Mouse (Mus musculus) ES-E14 (cell line): ENCODE results near the gene Supt20.

Source experiments
- CHD2 ChIP-seq: IDR thresholded peaks from 2 replicates; pipeline ENCODE4 v1.6.1; 2014; ENCODE audit warnings: mild to moderate bottlenecking, low read depth, low read length, inconsistent platforms
- HCFC1 ChIP-seq: IDR thresholded peaks from 2 replicates; pipeline ENCODE4 v1.6.1; 2012; ENCODE audit warnings: low read length, inconsistent platforms, borderline replicate concordance; ENCODE audit not compliant: insufficient read depth
- MAFK ChIP-seq: IDR thresholded peaks from 2 replicates; pipeline ENCODE4 v1.6.1; 2014; ENCODE audit warnings: mild to moderate bottlenecking, low read depth, low read length, inconsistent platforms; ENCODE audit not compliant: insufficient read depth
- ZC3H11A ChIP-seq: IDR thresholded peaks from 2 replicates; pipeline ENCODE4 v1.6.1; 2012; ENCODE audit warnings: low read depth, mild to moderate bottlenecking, inconsistent platforms, low read length, borderline replicate concordance
- ZNF384 ChIP-seq: IDR thresholded peaks from 2 replicates; pipeline ENCODE4 v1.6.1; 2012; ENCODE audit warnings: low read depth, low read length, inconsistent platforms

GRCm38 (mm10) chr3:54723741-54724500 is 31.3 kb downstream of the Supt20 start:
- no peak for TF ChIP-seq ZC3H11A
- TF ChIP-seq ZNF384 = no peak
- no peak for TF ChIP-seq MAFK
- TF ChIP-seq CHD2 = no peak
- TF ChIP-seq HCFC1 = no peak
